Mouse (Mus musculus) thymus, adult 2 months (tissue): ENCODE data around the gene Ttc7b. TPM values are rescaled to one million over a fixed set of nuclear protein-coding genes. Genes with fewer than 3 reads are reported as not detected.

ENCODE experiments used
- DNase-seq: peaks from one replicate; pipeline ENCODE4 v3.0.0; 2021
- H3K27ac ChIP-seq: fragments of 200-500 bp; 2 replicates; pipeline ENCODE4 v1.5.1; 2012; ENCODE audit warnings: low read length, control low read depth; ENCODE audit not compliant: control insufficient read depth, insufficient read depth
- H3K27me3 ChIP-seq: fragments of 200-500 bp; 2 replicates; pipeline ENCODE4 v1.6.1; 2012; ENCODE audit warnings: mild to moderate bottlenecking, low read length, moderate library complexity, mixed read lengths; ENCODE audit not compliant: control insufficient read depth, insufficient read depth
- H3K36me3 ChIP-seq: fragments of 200-500 bp; 2 replicates; pipeline ENCODE4 v1.6.1; 2012; ENCODE audit warnings: mild to moderate bottlenecking, low read length, moderate library complexity; ENCODE audit not compliant: control insufficient read depth, insufficient read depth
- H3K4me1 ChIP-seq: fragments of 200-500 bp; replicated peaks from 2 replicates; pipeline ENCODE4 v1.6.1; 2012; ENCODE audit warnings: low read length; ENCODE audit not compliant: control insufficient read depth, insufficient read depth
- H3K4me3 ChIP-seq: fragments of 200-500 bp; 2 replicates; pipeline ENCODE4 v1.5.1; 2012; ENCODE audit warnings: mild to moderate bottlenecking, low read length, control low read depth, moderate library complexity; ENCODE audit not compliant: control insufficient read depth, insufficient read depth
- CTCF ChIP-seq: fragments of 200-500 bp; IDR thresholded peaks from 2 replicates; pipeline ENCODE4 v1.5.1; 2012; ENCODE audit warnings: mild to moderate bottlenecking, control low read depth, low read length, moderate library complexity, borderline replicate concordance; ENCODE audit not compliant: control insufficient read depth, poor library complexity, insufficient read depth; ENCODE audit errors: extremely low read depth
- POLR2A ChIP-seq: fragments of 200-500 bp; IDR thresholded peaks from 2 replicates; pipeline ENCODE4 v1.6.1; 2012; ENCODE audit warnings: mild to moderate bottlenecking, low read length, control low read depth, moderate library complexity; ENCODE audit not compliant: control insufficient read depth, poor library complexity, insufficient read depth; ENCODE audit errors: extremely low read depth
- WGBS: fragments of 180-500 bp; shearing (Covaris S2); methylation state at CpG from one replicate; pipeline ENCODE4 v1.1.7; 2018; 5-methylcytosine and 5-hydroxymethylcytosine counted together
- polyA plus RNA-seq: library from polyadenylated mRNA; depleted of rRNA; stranded (reverse); fragments of >200 nt; gene quantifications from 2 replicates; pipeline ENCODE4 v1.2.3, GENCODE M21; 2012; rRNA removed

Ttc7b gene
- 43.1 and 51.7 TPM in 2 replicates for polyA plus RNA-seq

DNA sequence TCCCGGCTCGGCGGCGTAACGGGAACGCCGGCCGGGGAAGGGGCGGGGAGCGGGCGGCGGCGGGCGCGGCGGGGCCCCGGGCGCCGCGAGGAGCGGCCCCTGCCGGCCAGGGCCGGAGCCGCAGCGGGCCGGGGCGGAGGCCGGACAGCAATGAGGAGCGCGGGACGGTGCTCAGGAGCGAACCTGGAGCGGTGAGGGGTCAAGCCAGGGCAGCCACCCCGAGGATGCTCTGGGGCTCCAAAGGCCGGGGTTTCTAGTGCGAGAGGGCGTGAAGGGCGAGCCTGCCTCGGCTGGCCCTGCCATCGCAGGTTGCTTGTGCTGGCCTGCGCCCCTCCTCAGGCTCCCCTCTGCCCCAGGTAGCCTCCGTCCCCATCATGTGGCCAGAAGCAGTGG, at the start of gene Ttc7b:
Ttc7b (minus strand) TSS at position 33 of the 393 bp plus-strand sequence.
- peak; percentile 59 for DNase-seq
- no peaks in the 10 kb centered on the region for H3K36me3 ChIP-seq
- TF ChIP-seq POLR2A = no peak
- TF ChIP-seq CTCF = peak; percentile 49; the same call in 1 of the 2 replicates
- peak within 1 kb of the TSS; percentile 87 for H3K4me3 ChIP-seq
- H3K4me1 ChIP-seq = peaks cover 24% of the 10 kb centered on the region
- no peaks in the 10 kb centered on the region for H3K27me3 ChIP-seq
- H3K27ac ChIP-seq = no peak within 1 kb of the TSS
- WGBS = 20% methylated on average over 42 of the region's 42 CpGs

DNA sequence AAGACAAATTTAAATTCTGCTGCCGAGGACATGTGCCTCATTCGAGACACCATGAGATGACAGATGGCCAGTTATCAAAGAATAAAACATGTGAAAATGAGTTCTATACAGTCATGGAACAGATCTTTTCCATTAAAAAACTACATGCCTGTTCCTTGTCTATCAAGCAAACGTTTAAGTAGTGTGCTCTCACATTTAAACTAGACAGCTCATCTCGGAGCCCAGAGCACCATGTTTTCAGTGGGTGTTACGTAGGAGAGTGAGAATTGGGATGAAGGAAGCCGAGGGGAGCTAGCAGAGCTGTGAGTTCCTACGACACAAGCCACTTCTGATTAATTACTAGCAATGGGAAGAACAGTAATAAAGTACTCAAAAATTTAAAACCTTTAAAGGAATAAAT, 48.2 kb upstream of the Ttc7b start:
- Histone ChIP-seq H3K36me3 (peaks cover 9% of the 10 kb centered on the region; the same call in 1 of the 2 replicates), H3K4me3 (no peak overlapping the region), H3K4me1 (no peaks in the 10 kb centered on the region), H3K27me3 (no peaks in the 10 kb centered on the region), H3K27ac (no peak overlapping the region)
- WGBS = 97% methylated on average over 7 of the region's 7 CpGs
- DNase-seq = no peak
- no peak for TF ChIP-seq CTCF
- no peak for TF ChIP-seq POLR2A

- DNase-seq = no peak
- H3K36me3 ChIP-seq = peaks cover 11% of the 10 kb centered on the region; the same call in 1 of the 2 replicates
- 94% methylated on average over 6 of the region's 6 CpGs for WGBS
- H3K27me3 ChIP-seq = no peaks in the 10 kb centered on the region
- TF ChIP-seq POLR2A (no peak), CTCF (no peak)
- no peaks in the 10 kb centered on the region for H3K4me1 ChIP-seq
- no peak overlapping the region for H3K4me3 ChIP-seq
- H3K27ac ChIP-seq = no peak overlapping the region
These were observed 47.5 kb upstream of the Ttc7b start for GRCm38 (mm10) chr12:100568105-100568504.

DNA sequence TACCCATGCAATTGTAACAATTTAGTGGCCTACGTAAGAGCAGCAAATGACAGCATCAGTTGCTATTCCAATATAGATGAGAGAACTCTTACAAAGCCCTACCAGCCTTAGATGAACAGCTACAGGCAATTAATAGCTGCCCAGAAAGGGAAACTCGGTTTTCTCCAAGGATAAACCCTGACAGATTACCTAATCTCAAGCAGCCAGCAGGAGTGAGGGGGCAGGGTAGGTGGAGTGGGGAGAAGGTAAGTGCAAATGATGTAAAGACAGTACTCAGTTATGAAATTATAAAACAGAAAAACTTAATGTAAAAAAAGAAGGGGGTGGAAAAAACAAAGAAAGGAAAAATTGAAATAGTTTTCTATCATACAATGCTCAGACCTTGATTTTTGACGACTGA, 47.0 kb upstream of the Ttc7b start:
- 95% methylated on average over 3 of the region's 3 CpGs for WGBS
- Histone ChIP-seq H3K4me1 (no peaks in the 10 kb centered on the region), H3K4me3 (no peak overlapping the region), H3K27ac (no peak overlapping the region), H3K27me3 (no peaks in the 10 kb centered on the region), H3K36me3 (peaks cover 15% of the 10 kb centered on the region; the same call in 1 of the 2 replicates)
- TF ChIP-seq CTCF (no peak), POLR2A (no peak)
- DNase-seq = no peak

DNA sequence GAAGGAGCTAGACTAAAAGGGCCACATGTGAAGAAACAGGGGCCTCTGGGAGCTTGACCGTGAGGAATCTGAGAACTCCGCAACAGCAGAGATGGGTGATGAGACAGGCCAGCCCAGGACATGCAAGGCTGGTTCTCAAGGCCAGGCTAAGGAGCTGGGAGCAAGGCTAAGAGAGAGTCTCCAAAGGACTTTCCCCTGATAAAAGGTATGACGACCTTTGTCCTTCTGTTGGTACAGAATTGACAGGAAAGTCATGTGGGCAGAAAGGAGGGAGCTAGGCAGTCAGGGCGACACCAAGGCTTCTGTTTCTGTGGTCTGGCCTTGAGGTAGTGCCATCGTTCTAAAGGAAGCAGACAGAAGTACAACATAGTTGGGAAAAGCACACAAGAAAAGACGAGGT, 33.0 kb upstream of the Ttc7b start:
- DNase-seq = no peak
- Histone ChIP-seq H3K4me3 (no peak overlapping the region), H3K4me1 (no peaks in the 10 kb centered on the region), H3K27ac (no peak overlapping the region), H3K27me3 (no peaks in the 10 kb centered on the region; the same call in 1 of the 2 replicates), H3K36me3 (peaks cover 28% of the 10 kb centered on the region)
- TF ChIP-seq CTCF = no peak
- TF ChIP-seq POLR2A = no peak
- WGBS = 96% methylated on average over 6 of the region's 6 CpGs

- WGBS = 100% methylated on average over 1 of the region's 1 CpGs
- no peaks in the 10 kb centered on the region for H3K4me1 ChIP-seq
- TF ChIP-seq CTCF (no peak), POLR2A (no peak)
- H3K27me3 ChIP-seq = no peaks in the 10 kb centered on the region; the same call in 1 of the 2 replicates
- no peak for DNase-seq
- H3K27ac ChIP-seq = no peak overlapping the region
- no peak overlapping the region for H3K4me3 ChIP-seq
- peaks cover 20% of the 10 kb centered on the region for H3K36me3 ChIP-seq
These were observed 31.3 kb upstream of the Ttc7b start for GRCm38 (mm10) chr12:100551972-100552371.

DNA sequence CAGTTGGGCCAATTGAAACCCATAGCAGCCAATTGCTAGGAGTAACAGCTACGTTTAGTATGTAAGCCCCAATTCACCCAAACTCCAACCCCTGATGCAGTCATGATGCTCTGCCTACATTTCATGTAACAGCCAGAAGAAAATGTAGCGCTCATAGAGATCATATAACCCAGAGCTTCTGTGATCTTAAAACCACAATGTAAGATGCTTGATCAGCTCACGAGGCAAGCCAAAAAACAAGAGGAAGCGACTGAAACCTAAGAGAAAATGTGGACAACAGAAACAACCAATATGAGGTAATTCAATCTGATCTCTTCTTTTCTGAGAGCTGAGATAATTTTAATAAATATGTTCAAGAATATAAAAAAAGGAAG, 23.6 kb upstream of the Ttc7b start:
- H3K27ac ChIP-seq = no peak overlapping the region
- TF ChIP-seq POLR2A = no peak
- TF ChIP-seq CTCF = no peak
- no peak overlapping the region for H3K4me3 ChIP-seq
- no peaks in the 10 kb centered on the region for H3K27me3 ChIP-seq
- H3K36me3 ChIP-seq = no peaks in the 10 kb centered on the region
- 17% methylated on average over 4 of the region's 4 CpGs for WGBS
- peaks cover 5% of the 10 kb centered on the region for H3K4me1 ChIP-seq
- no peak for DNase-seq
